Mouse (Mus musculus) E14TG2a.4 (cell line): Measurements from ENCODE around the gene Tenm2.

ENCODE experiments used
- H3K27me3 ChIP-seq: 2 replicates; pipeline ENCODE4 v1.6.1; 2014; ENCODE audit warnings: low read length, control low read depth; ENCODE audit not compliant: insufficient read depth
- H3K36me3 ChIP-seq: 2 replicates; pipeline ENCODE4 v1.6.1; 2014; ENCODE audit warnings: low read length, control low read depth; ENCODE audit not compliant: insufficient read depth
- H3K4me1 ChIP-seq: replicated peaks from 2 replicates; pipeline ENCODE4 v1.6.1; 2014; ENCODE audit warnings: low read depth, low read length, control low read depth
- H3K4me3 ChIP-seq: replicated peaks from 2 replicates; pipeline ENCODE4 v1.5.1; 2014; ENCODE audit warnings: mild to moderate bottlenecking, low read length
- H3K9me3 ChIP-seq: 2 replicates; pipeline ENCODE4 v1.6.1; 2014; ENCODE audit warnings: low read length, control low read depth
- CTCF ChIP-seq: conservative IDR thresholded peaks from 2 replicates; pipeline ENCODE4 v1.5.1; 2014; ENCODE audit warnings: low read length
- NANOG ChIP-seq: IDR thresholded peaks from 2 replicates; pipeline ENCODE4 v1.6.1; 2014; ENCODE audit warnings: borderline replicate concordance, low read length, mixed read lengths
- POU5F1 ChIP-seq: IDR thresholded peaks from 2 replicates; pipeline ENCODE4 v1.6.1; 2014; ENCODE audit warnings: low read length, borderline replicate concordance

Tenm2 gene

GRCm38 (mm10) chr11:36153450-36153849, 1082.3 kb downstream of the Tenm2 start:
- H3K9me3 ChIP-seq = no peaks in the 10 kb centered on the region
- no peaks in the 10 kb centered on the region for H3K36me3 ChIP-seq
- peaks cover 12% of the 10 kb centered on the region; the same call in 1 of the 2 replicates for H3K4me1 ChIP-seq
- H3K27me3 ChIP-seq = 0 out of 2 replicates have a peak, but pooled peaks cover 4% of the 10 kb centered on the region
- H3K4me3 ChIP-seq = no peak overlapping the region
- TF ChIP-seq CTCF = no peak
- TF ChIP-seq POU5F1 = no peak
- no peak for TF ChIP-seq NANOG

GRCm38 (mm10) chr11:36153011-36153410, 1082.8 kb downstream of the Tenm2 start:
- no peak for TF ChIP-seq NANOG
- TF ChIP-seq POU5F1 = no peak
- TF ChIP-seq CTCF = no peak
- no peaks in the 10 kb centered on the region for H3K36me3 ChIP-seq
- H3K4me3 ChIP-seq = no peak overlapping the region
- H3K9me3 ChIP-seq = no peaks in the 10 kb centered on the region
- H3K27me3 ChIP-seq = 0 out of 2 replicates have a peak, but pooled peaks cover 2% of the 10 kb centered on the region
- H3K4me1 ChIP-seq = peaks cover 12% of the 10 kb centered on the region; the same call in 1 of the 2 replicates

- Histone ChIP-seq H3K4me3 (no peak overlapping the region), H3K36me3 (no peaks in the 10 kb centered on the region), H3K4me1 (peaks cover 12% of the 10 kb centered on the region; the same call in 1 of the 2 replicates), H3K9me3 (no peaks in the 10 kb centered on the region), H3K27me3 (0 out of 2 replicates have a peak, but pooled peaks cover 3% of the 10 kb centered on the region)
- TF ChIP-seq POU5F1 (no peak), NANOG (no peak), CTCF (no peak)
Measured at GRCm38 (mm10) chr11:36152226-36152625, 1083.5 kb downstream of the Tenm2 start.

GRCm38 (mm10) chr11:36149092-36149491, 1086.7 kb downstream of the Tenm2 start:
- no peaks in the 10 kb centered on the region for H3K9me3 ChIP-seq
- TF ChIP-seq NANOG (no peak), CTCF (no peak), POU5F1 (no peak)
- no peaks in the 10 kb centered on the region for H3K36me3 ChIP-seq
- H3K27me3 ChIP-seq = 0 out of 2 replicates have a peak, but pooled peaks cover 3% of the 10 kb centered on the region
- peaks cover 12% of the 10 kb centered on the region; the same call in 1 of the 2 replicates for H3K4me1 ChIP-seq
- no peak overlapping the region for H3K4me3 ChIP-seq

GRCm38 (mm10) chr11:36145057-36145456, 1090.7 kb downstream of the Tenm2 start:
- Histone ChIP-seq H3K27me3 (0 out of 2 replicates have a peak, but pooled peaks cover 3% of the 10 kb centered on the region), H3K4me1 (no peaks in the 10 kb centered on the region)
- no peak for TF ChIP-seq CTCF
- peak; percentile 56; the same call in 1 of the 2 replicates for TF ChIP-seq NANOG

GRCm38 (mm10) chr11:36140411-36140810, 1095.4 kb downstream of the Tenm2 start:
- TF ChIP-seq CTCF = no peak
- TF ChIP-seq POU5F1 = no peak
- no peak for TF ChIP-seq NANOG
- no peaks in the 10 kb centered on the region for H3K4me1 ChIP-seq
- H3K36me3 ChIP-seq = no peaks in the 10 kb centered on the region
- H3K9me3 ChIP-seq = no peaks in the 10 kb centered on the region
- no peak overlapping the region for H3K4me3 ChIP-seq
- H3K27me3 ChIP-seq = no peaks in the 10 kb centered on the region

More at GRCm38 (mm10) chr11:36145057-36145456, 1090.7 kb downstream of the Tenm2 start:
- Histone ChIP-seq H3K4me3 (no peak overlapping the region), H3K9me3 (no peaks in the 10 kb centered on the region), H3K36me3 (no peaks in the 10 kb centered on the region)

- Histone ChIP-seq H3K4me3 (no peak overlapping the region), H3K4me1 (no peaks in the 10 kb centered on the region), H3K36me3 (no peaks in the 10 kb centered on the region), H3K9me3 (no peaks in the 10 kb centered on the region), H3K27me3 (no peaks in the 10 kb centered on the region)
- TF ChIP-seq NANOG = no peak
- no peak for TF ChIP-seq CTCF
- no peak for TF ChIP-seq POU5F1
Measured at GRCm38 (mm10) chr11:36139521-36139920, 1096.2 kb downstream of the Tenm2 start.

GRCm38 (mm10) chr11:36137840-36138239, 1097.9 kb downstream of the Tenm2 start:
- H3K36me3 ChIP-seq = no peaks in the 10 kb centered on the region
- H3K4me1 ChIP-seq = no peaks in the 10 kb centered on the region
- no peaks in the 10 kb centered on the region for H3K9me3 ChIP-seq
- TF ChIP-seq POU5F1 (no peak), CTCF (no peak), NANOG (no peak)
- H3K4me3 ChIP-seq = no peak overlapping the region
- no peaks in the 10 kb centered on the region for H3K27me3 ChIP-seq

- no peaks in the 10 kb centered on the region for H3K9me3 ChIP-seq
- no peak overlapping the region for H3K4me3 ChIP-seq
- no peaks in the 10 kb centered on the region for H3K4me1 ChIP-seq
- no peaks in the 10 kb centered on the region for H3K27me3 ChIP-seq
- H3K36me3 ChIP-seq = no peaks in the 10 kb centered on the region
- TF ChIP-seq POU5F1 (no peak), NANOG (no peak), CTCF (no peak)
Measured at GRCm38 (mm10) chr11:36137276-36137675, 1098.5 kb downstream of the Tenm2 start.

- Histone ChIP-seq H3K4me3 (no peak overlapping the region), H3K4me1 (no peaks in the 10 kb centered on the region), H3K27me3 (no peaks in the 10 kb centered on the region), H3K36me3 (no peaks in the 10 kb centered on the region), H3K9me3 (no peaks in the 10 kb centered on the region)
- no peak for TF ChIP-seq CTCF
- no peak for TF ChIP-seq POU5F1
- no peak for TF ChIP-seq NANOG
Measured at GRCm38 (mm10) chr11:36134645-36135044, 1101.1 kb downstream of the Tenm2 start.
